In the genomic region with DNA sequence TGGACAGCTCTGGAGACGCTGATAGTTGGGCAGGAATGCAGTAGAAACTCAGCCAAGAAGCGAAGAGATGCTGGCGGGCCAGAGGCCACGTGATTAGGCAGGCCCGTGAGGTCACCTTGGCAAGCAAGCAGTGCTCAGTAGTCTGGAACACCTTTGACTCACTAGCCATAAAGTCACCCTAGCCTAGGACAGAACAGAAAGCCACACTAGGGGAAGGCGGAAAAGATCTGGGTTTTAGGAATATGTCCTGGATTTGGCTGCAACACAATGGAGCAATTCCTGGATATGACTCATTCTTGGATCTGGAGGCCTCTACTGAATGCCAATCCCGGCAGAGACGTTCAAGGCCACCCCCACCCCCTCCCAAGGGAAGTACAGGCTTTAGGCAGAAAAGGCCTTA, we compare ENCODE assay signal across 1 mouse cellular context.
TF ChIP-seq lines count a peak whose summit lies in the region.

No protein-coding gene starts in this region.

TF ChIP-seq in myocyte, 11 proteins besides CTCF, POLR2A, EP300 and RAD21 (continued from another document):
- TF ChIP-seq POLR2AphosphoS2 (IDR thresholded peaks at IDR 0.05; ENCODE audit: insufficient read length, low read depth): no peak
- peak; percentile 61; the same call in 1 of the 2 replicates for TF ChIP-seq CEBPB (IDR thresholded peaks at IDR 0.05; ENCODE audit: insufficient read depth, poor library complexity, severe bottlenecking)
- TF ChIP-seq REST (IDR thresholded peaks at IDR 0.05; ENCODE audit: insufficient read depth, insufficient read length): no peak
- TF ChIP-seq MYOG (IDR thresholded peaks at IDR 0.05; ENCODE audit: control insufficient read depth in 1 of 3, insufficient read depth in 1 of 3, insufficient read length in 2 of 3, low read depth in 2 of 3): no peak
